Mouse (Mus musculus) left cerebral cortex, adult 18-20 months (tissue): ENCODE measurements at regions not wholly inside any gene's neighbourhood (a gene's known extent, or its start where the extent isn't known, plus 50 kb on each side); places are given as distances from the start of the nearest gene placed in this dataset.
"Not testable (repeated sequence)": the region's sequence is repeated elsewhere in the genome, so short reads cannot be mapped to it uniquely, and the experiment has no call there.

Experiments
- DNase-seq, 2 experiments: peaks; one replicate each; pipeline ENCODE4 v3.0.0; 2021 to 2022; ENCODE audit warnings: low spot score in 2 of 2, mixed read lengths in 1 of 2

- DNase-seq, result not testable (repeated sequence)
Observed at GRCm38 (mm10) chr15:53984006-53984405, 99.3 kb downstream of the Gm7489 start.

- DNase-seq, result no peak
Observed at GRCm38 (mm10) chr15:53989888-53990287, 105.2 kb downstream of the Gm7489 start.

GRCm38 (mm10) chr15:53995199-53995868 is 110.6 kb downstream of the Gm7489 start:
- no peak for DNase-seq

GRCm38 (mm10) chr15:53998600-53999290 is 114.0 kb downstream of the Gm7489 start:
- no peak for DNase-seq

- no peak for DNase-seq
Observed at GRCm38 (mm10) chr15:54033756-54034155, 149.1 kb downstream of the Gm7489 start.

GRCm38 (mm10) chr15:54050711-54051110 is 166.0 kb downstream of the Gm7489 start:
- no peak for DNase-seq

GRCm38 (mm10) chr15:54070005-54070634 is 185.4 kb downstream of the Gm7489 start:
- peak; percentile 59 to 62 for DNase-seq

GRCm38 (mm10) chr15:54071732-54072131 is 187.0 kb downstream of the Gm7489 start:
- no peak for DNase-seq

- no peak for DNase-seq
Observed at GRCm38 (mm10) chr15:54091301-54091700, 206.6 kb downstream of the Gm7489 start.

GRCm38 (mm10) chr15:54092386-54092785 is 207.7 kb downstream of the Gm7489 start:
- DNase-seq, result no peak

- DNase-seq, result no peak
Observed at GRCm38 (mm10) chr15:54097498-54097897, 212.8 kb downstream of the Gm7489 start.

GRCm38 (mm10) chr15:54112406-54112805 is 227.7 kb downstream of the Gm7489 start:
- DNase-seq, result no peak

- no peak for DNase-seq
Observed at GRCm38 (mm10) chr15:54114096-54114512, 229.4 kb downstream of the Gm7489 start.

GRCm38 (mm10) chr15:54117967-54118538 is 233.3 kb downstream of the Gm7489 start:
- DNase-seq, result no peak

GRCm38 (mm10) chr15:54120456-54120855 is 235.8 kb downstream of the Gm7489 start:
- DNase-seq, result peak; percentile 5 to 22

- DNase-seq, result no peak
Observed at GRCm38 (mm10) chr15:54164350-54164749, 279.6 kb downstream of the Gm7489 start.

- DNase-seq, result no peak
Observed at GRCm38 (mm10) chr15:54167842-54168361, 283.2 kb downstream of the Gm7489 start.

GRCm38 (mm10) chr15:54177221-54177620 is 292.5 kb downstream of the Gm7489 start:
- DNase-seq, result no peak

GRCm38 (mm10) chr15:54177791-54178190 is 293.1 kb downstream of the Gm7489 start:
- DNase-seq, result peak; percentile 2 to 28
